ENCODE assay signal across 16 mouse cellular contexts in genomic region chr15:28105956-28106355, GRCm38 (mm10).
DNase-seq lines count a peak whose midpoint lies in the region; ATAC-seq and TF ChIP-seq lines count a peak whose summit lies in the region.
"Had no signal": no experiment of that assay in that cellular context is flagged by ENCODE, and none has a peak within 500 bp of the region (broad histone marks: within the 10 kb centered on the region; RNA-seq: fewer than 3 reads in every experiment).

No protein-coding gene starts in this region.

- no peaks in the 10 kb centered on the region for H3K79me2 ChIP-seq in liver, adult 2 months (ENCODE audit: control insufficient read depth, insufficient read depth, low read length)

- H3K36me3 ChIP-seq in lung, embryonic 16.5 days (ENCODE audit: control insufficient read depth, insufficient read depth, low read length): no peaks in the 10 kb centered on the region
- H3K36me3 ChIP-seq in liver, adult 2 months (ENCODE audit: control insufficient read depth, insufficient read depth, low read length): no peaks in the 10 kb centered on the region
- H3K36me3 ChIP-seq: forebrain, embryonic 12.5 days; G1E; neural tube, embryonic 13.5 days had no signal

- no peak overlapping the region for H3K9ac ChIP-seq in lung, embryonic 16.5 days (ENCODE audit: low read length)
- H3K9ac ChIP-seq in liver, adult 2 months (ENCODE audit: low read depth, low read length): no peak overlapping the region
- H3K9ac ChIP-seq: forebrain, embryonic 12.5 days; neural tube, embryonic 13.5 days had no signal

- no peaks in the 10 kb centered on the region for H3K27me3 ChIP-seq in lung, embryonic 16.5 days (ENCODE audit: control insufficient read depth, insufficient read depth, low read depth, low read length)
- H3K27me3 ChIP-seq in liver, adult 2 months (ENCODE audit: control insufficient read depth, insufficient read depth, low read length): no peaks in the 10 kb centered on the region
- H3K27me3 ChIP-seq: neural tube, embryonic 13.5 days had no signal

- WGBS in lung, embryonic 16.5 days: 63% methylated on average over 5 of the region's 5 CpGs
- WGBS in lung, adult 2 months: 33% methylated on average over 5 of the region's 5 CpGs
- 74% methylated on average over 5 of the region's 5 CpGs for WGBS in liver, adult 2 months

- no peaks in the 10 kb centered on the region for H3K4me1 ChIP-seq in lung, embryonic 16.5 days (replicated peaks; ENCODE audit: control insufficient read depth, insufficient read depth, low read length)
- no peaks in the 10 kb centered on the region for H3K4me1 ChIP-seq in lung, adult 2 months (ENCODE audit: control insufficient read depth, insufficient read depth, low read length)
- H3K4me1 ChIP-seq in liver, adult 2 months (ENCODE audit: control insufficient read depth, insufficient read depth, low read length): no peaks in the 10 kb centered on the region
- H3K4me1 ChIP-seq: neural tube, embryonic 13.5 days had no signal

- DNase-seq in adrenal gland, postnatal 10 days: peak; percentile 8
- no peak for DNase-seq in adrenal gland, postnatal 4 days (ENCODE audit: low spot score in 2 of 2)
- no peak for DNase-seq in lung, adult 2 months
- DNase-seq in liver, adult 2 months (ENCODE audit: extremely low read depth, low read depth, low spot score): peak; percentile 10
- no peak for DNase-seq in left cerebral cortex, postnatal 36 days (ENCODE audit: low spot score in 2 of 2)
- no peak for DNase-seq in c-Kit-positive CD71-positive TER-119-positive erythroid progenitor cells, embryonic 14.5 days (ENCODE audit: low spot score)
- no peak for DNase-seq in right cerebral cortex, postnatal 14 days
- DNase-seq: cerebellum, adult 11-12 months; embryo, embryonic 11 days; gastrocnemius, postnatal 36 days; midbrain, embryonic 14.5 days; right cerebral cortex, adult 18-20 months had no signal

- no peak overlapping the region for H3K4me2 ChIP-seq in lung, embryonic 16.5 days (ENCODE audit: low read depth, low read length)
- H3K4me2 ChIP-seq: forebrain, embryonic 12.5 days; neural tube, embryonic 13.5 days had no signal

- H3K4me3 ChIP-seq in lung, embryonic 16.5 days (ENCODE audit: low read length): no peak overlapping the region
- H3K4me3 ChIP-seq in lung, adult 2 months (replicated peaks; ENCODE audit: extremely low read depth, low read depth, low read length): no peak overlapping the region
- H3K4me3 ChIP-seq in liver, adult 2 months (ENCODE audit: insufficient read depth, low read depth, low read length): no peak overlapping the region
- H3K4me3 ChIP-seq: forebrain, embryonic 12.5 days; neural tube, embryonic 13.5 days had no signal

- TF ChIP-seq CTCF in lung, adult 2 months (IDR thresholded peaks at IDR 0.05; ENCODE audit: insufficient read depth, low read length): no peak
- no peak for TF ChIP-seq CTCF in liver, adult 2 months (IDR thresholded peaks at IDR 0.05; ENCODE audit: low read depth, low read length)

- no peak overlapping the region for H3K27ac ChIP-seq in lung, embryonic 16.5 days (ENCODE audit: low read length)
- no peak overlapping the region for H3K27ac ChIP-seq in liver, adult 2 months (replicated peaks; ENCODE audit: insufficient read depth, low read depth, low read length)
- H3K27ac ChIP-seq: forebrain, embryonic 12.5 days; neural tube, embryonic 13.5 days had no signal

- ATAC-seq in lung, embryonic 16.5 days (ENCODE audit: low read depth): peak; percentile 77

- H3K9me3 ChIP-seq in lung, embryonic 16.5 days (ENCODE audit: control insufficient read depth, low read length): no peaks in the 10 kb centered on the region
- H3K9me3 ChIP-seq: forebrain, embryonic 12.5 days; neural tube, embryonic 13.5 days had no signal

- no peak for TF ChIP-seq POLR2A in lung, adult 2 months (IDR thresholded peaks at IDR 0.05; ENCODE audit: borderline replicate concordance, extremely low read depth, low read depth, low read length)
- TF ChIP-seq POLR2A in liver, adult 2 months (IDR thresholded peaks at IDR 0.05; ENCODE audit: extremely low read depth, insufficient read depth, low read length): no peak

- intact Hi-C loops in left cerebral cortex, postnatal 36 days (cut with DNase I): no loop called here

Comparison
In these comparisons a context has a peak if more than half of its experiments do, and no peak if none do; other contexts are left out.
1. DNase-seq: peak in adrenal gland, postnatal 10 days (single experiment) and liver, adult 2 months (single experiment); none in adrenal gland, postnatal 4 days (0 of 2), lung, adult 2 months (single experiment), left cerebral cortex, postnatal 36 days (0 of 2), c-Kit-positive CD71-positive TER-119-positive erythroid progenitor cells, embryonic 14.5 days (single experiment) and right cerebral cortex, postnatal 14 days (single experiment).